Mouse (Mus musculus): ENCODE results near the gene Cd209a. TPM values are rescaled to one million over a fixed set of nuclear protein-coding genes. Genes with fewer than 3 reads are reported as not detected.
"Not testable (repeated sequence)": the region's sequence is repeated elsewhere in the genome, so short reads cannot be mapped to it uniquely, and the experiment has no call there.

The Cd209a gene
- total RNA-seq (2021), result not detected

DNA sequence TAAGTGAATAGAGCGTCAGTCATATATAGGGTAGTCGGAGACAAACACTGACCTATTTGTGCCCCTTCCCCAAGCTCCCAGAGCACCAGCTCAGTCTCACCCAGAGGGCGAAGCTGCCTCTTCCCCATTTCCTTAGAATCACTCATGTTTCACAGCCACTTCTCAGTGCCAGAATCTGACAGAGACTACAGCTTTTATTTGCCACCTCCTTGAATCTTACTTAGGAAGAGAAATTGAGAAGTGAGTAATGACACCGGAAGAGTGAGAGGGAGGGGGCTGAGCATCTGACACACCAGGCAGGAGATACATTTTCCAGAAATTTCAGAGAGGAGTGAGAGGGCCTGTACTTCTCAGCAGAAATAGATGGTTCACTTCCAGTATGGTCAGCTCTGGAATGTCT, at the start of gene Cd209a:
Gene Cd209a (minus strand): TSS at position 224 of the 400 bp plus-strand sequence.
- DNase-seq, result no peak

DNA sequence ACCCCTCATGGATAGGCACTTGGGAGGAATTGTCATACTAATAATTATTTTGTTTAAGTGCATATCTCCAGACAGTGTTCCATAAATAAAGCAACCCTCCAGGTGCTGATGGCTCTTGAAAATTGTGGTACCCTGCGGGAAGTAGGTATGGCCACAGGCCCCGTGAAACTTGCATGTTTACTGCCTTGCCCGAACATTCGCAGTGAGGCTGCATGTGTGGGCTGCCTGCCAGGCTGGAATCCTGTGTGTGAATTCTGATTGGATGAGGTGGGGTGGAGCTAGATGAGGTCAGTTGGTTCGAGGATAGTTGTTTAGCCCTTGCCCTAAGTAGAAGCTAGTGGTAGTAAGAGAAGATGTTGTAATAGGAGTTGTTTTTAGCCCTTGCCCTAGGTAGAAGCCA, 19.9 kb upstream of the Cd209a start:
- DNase-seq, result not testable (repeated sequence)

DNA sequence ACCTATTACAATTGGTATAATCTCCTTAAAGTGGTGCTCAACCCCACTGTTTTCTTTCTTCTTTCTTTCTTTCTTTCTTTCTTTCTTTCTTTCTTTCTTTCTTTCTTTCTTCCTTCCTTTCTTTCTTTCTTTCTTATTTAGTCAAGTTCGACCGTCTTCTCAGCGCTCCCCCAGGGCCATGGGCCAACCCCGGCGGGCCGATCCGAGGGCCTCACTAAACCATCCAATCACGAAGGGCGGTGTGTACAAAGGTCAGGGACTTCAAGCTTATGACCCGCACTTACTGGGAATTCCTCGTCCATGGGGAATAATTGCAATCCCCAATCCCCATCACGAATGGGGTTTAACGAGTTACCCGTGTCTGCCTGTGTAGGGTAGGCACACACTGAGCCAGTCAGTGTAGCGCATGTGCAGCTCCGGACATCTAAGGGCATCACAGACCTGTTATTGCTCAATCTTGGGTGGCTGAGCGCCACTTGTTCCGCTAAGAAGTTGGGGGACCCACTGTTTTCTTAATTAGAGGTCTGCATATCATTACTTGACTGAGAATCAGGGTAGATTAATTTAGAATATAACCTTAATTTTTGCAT, 5.6 kb upstream of the Cd209a start:
- DNase-seq, result peak; percentile 68

DNA sequence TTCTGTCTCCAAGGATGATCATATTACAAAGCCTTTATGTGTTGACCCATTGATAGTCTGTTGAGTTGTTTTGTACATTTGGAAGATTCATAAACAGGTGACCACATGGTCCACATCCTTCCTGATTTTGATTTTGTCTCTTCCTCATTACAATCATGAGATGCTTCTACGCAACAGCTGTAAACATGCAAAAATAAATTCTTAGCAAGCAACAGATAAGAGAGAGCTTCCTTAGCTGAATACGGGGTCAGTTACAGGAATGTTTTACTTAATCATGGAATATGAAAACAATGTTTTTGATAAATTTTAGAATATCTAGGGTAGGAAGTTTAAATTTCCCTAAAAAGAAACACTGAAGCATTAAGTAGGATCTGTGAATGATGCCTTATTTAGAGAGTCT, 11.8 kb downstream of the Cd209a start:
- no peak for DNase-seq

DNA sequence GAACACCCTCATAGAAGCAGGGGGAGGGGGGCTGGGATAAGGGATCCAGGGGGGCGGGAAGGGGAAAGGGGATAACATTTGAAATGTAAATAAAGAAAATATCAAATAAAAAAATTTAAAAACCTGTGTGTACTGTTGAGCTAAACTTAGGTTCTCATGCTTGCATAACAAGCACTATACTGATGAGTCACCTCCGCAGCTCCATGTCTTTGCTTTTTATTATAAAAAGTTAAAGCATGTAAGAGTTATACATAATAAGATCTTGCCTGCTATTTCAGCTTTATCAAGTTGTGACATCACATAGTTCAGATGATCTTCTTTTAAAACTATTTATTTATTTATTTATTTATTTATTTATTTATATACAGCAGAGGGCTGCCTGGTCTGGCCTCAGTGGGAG, 13.2 kb downstream of the Cd209a start:
- DNase-seq, result no peak

DNA sequence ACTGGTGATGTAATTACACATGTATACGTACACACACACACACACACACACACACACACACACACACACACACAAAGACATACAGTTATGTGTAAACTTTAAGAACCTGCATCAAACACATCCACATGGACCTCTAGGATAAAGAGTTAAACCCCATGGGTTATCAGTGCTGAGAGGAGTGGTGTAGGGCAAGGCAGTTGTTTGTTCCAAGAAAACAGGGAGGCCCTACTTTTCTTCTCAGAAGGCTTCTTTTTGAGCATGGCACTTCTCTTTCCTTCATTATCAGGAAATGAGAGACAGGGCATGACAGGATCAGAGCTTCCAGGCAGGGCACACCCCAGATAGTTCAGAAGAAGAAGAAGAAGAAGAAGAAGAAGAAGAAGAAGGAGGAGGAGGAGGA, 14.7 kb downstream of the Cd209a start:
- DNase-seq, result no peak

DNA sequence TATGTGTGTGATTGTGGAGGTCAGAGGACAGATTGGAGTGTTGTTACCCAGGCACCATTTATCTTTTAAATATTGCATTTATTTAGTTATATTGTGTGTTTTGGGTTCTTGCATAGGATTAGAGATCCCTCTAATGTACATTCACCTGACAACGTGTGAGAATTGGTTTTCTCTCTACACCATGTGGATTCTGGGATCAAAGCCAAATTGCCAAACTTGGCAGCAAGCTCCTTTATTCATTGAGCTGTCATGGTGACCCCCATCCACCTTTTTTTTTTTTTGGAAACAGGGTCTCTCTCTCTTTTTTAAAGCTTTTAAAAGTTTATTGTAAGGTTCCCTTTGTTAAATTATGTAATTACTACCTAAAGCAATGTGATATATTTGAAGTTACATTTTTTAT, 27.7 kb downstream of the Cd209a start:
- no peak for DNase-seq

DNA sequence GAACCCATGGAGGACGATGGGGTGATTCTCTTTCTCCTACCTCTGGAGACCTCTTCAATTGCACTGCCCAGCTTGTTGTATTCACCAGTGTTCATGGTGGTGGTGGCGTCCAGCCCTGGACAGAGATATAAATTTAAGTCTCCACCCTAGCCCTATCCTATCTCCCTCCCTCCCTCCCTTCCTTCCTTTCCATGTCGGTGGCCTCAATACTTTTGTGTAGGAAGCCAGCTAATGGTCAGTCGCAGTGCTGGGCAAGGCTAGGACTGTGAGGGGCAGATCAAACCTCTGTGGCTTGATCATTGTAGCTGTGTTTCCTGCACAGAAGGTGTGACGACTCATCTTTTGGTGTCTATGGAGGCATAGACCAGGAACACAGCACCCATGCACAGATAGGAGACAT, 28.2 kb downstream of the Cd209a start, which contains the start of gene Clec4g:
Gene Clec4g (minus strand): TSS at position 101 of the 400 bp plus-strand sequence.
- no peak for DNase-seq

DNA sequence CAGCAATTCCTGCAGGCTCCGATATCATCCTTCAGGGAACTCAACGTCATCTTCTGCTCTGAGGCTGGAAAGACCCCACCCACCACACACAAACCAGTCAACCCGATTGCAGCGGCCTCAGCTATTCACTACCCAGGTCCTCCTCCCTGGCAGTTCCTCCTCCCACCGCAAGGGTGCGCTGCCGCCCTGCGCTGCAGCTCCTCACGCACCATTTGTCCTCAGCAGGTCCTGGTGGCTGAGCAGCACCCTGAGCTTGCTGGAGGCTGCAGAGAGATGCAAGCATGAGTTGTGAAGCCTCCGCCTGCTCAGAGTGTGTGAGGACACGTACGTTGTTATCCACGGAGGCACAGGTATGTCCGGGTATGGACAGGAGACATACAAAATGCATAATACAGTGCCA, 30.2 kb downstream of the Cd209a start:
- peak; percentile 76 for DNase-seq

DNA sequence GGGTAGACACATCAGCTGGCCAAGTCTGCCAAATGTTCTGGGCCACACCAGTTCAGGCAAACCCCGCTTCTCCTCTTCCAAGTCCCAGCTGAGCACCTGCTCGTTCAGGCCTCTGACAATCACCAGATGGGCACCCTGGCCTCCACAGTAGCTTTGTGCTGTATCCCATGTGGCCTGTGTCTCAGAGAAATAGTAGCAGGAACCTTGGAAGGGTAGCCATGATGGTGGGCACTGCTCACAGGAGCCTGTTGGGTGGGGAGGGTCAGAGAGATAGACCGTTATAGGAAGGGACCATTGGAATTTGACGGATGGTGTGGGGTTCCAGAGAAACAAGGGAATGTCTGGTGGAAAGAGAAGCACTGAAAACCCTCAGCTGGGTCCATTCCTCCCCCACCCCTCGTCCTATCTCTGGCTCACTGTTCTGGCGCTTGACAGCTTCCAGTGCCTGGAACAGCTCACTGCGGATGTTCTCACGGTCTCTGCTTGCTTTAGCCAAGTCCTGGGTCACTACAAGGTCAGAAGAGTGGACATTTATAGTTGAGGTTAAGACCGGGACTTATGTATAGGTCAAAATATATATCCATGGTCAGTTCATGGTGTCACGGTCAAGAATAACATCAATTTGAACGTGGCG, 31.3 kb downstream of the Cd209a start:
- DNase-seq, result no peak

DNA sequence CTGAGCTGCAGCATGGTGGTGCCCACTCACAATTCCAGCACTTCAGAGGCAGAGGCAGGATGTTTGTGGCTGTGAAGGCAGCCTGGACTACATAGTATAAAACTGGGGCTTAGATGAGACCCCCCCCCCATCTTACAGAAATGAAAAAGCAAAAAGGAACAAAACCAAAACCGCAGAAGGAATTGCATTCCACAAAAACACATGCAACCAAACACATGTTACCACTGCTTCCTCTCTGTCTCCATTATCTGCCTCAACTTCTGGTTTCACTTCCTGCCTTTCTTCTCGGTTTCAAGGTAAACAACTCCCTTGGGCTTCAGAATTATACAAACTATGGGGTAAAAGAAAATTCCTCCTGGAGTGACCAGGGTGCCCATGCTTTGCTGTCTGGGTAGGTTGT, 37.1 kb downstream of the Cd209a start:
- DNase-seq, result no peak

DNA sequence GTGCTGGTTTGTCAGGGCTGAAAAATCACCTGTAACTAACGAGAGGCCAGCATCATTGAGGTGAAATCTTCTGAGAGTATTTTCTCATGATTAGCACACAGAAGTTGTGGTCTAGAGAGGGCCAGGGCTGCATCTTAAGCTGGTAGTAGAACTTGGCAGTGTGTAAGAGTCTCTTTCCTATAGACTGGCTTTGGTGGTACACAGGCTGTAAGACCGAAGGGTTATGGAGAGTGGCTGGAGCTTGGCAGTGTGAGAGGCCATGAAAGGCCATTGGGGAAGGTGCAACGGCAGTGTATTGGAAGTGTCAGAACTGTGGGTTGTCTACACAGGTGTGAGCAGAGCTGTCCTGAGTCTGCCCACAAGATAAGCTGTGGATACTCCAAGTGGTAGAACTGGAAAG, 38.5 kb downstream of the Cd209a start:
- DNase-seq, result no peak

DNA sequence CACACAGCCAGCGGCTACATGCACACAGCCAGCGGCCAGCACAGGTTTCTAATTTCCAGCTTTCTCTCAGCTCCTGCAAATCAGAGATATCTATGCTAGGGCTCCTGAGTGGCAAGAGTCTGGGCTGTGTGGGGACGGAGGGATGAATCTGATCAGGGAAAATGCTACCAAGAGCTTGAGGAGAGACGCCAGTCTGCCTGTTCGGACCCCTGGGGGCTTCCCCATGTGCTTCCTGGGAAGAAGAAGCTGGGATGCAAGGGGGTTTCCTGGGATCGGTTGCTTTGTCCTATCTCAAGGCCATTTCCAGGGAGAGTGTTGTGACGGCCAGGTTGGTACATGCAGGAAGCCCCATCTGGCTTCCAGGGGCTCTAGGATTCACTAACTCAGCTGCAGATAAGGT, 41.2 kb downstream of the Cd209a start:
- DNase-seq, result no peak

DNA sequence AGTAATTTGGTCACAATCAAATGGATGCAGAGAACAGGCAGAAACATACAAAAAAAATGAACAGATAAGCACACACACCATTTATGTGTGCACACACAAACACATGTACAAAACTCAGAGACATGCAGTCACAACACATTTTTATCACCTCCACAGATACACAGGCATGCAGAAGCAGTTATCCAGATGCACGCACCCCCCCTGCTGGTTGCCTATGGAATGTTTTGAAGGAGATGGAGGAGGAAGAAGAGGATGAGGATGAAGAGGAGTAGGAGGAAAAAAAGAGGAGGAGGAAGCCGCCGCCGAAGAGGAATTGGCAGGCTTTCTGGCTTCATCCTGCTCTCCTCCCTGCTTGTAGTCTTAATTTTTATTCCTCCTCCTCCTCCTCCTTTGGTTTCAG, 43.1 kb downstream of the Cd209a start:
- DNase-seq, result no peak

DNA sequence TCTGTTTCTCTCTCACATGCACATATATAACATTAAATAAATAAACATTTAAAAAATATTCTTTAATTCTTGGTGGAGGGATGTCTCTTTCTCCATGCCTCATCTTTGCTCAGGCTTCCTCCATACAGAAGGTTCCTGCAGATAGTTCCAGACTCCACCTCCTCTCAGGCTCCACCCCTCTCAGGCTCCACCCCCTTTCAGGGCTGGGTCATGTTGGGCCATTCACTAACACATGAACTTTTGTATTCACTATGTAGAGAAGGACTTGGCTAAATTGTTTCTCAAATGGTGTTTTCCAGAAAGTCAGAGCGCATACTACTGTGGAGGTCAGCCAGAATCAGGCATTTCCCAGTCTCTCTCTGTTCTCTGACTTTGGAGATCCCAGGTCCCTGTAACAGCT, 47.3 kb downstream of the Cd209a start:
- no peak for DNase-seq

DNA sequence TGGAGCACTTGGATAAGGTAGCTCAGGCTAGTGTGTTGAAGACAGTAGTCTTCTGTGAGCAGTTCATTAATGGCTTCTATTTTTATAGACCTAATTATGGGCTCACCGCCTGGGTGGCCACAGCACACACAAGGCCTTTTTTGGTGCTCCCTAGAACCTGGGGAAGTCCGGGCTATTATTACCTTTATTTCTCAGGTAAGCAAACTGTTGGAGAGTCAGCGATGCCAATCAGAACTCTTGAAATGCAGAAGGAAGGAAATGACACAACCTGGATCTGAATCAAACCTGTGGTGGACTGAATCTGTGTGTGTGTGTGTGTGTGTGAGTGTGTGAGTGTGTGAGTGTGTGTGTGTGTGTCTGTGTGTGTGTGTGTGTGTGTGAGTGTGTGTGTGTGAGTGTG, 54.7 kb downstream of the Cd209a start, which contains the start of gene Fcer2a:
Gene Fcer2a (minus strand): TSS at position 55 of the 400 bp plus-strand sequence.
- DNase-seq, result no peak

Small RNA genes within 50 kb of the gene (microRNA-seq; reads per million reads assigned to microRNA genes)
- 0 reads per million in 2 experiments for gene Gm24934

Other genes with a start within 250 kb of the Cd209a start
- gene Mcoln1, start 248.5 kb downstream of the Cd209a start, total RNA-seq (2021), result 10 to 100 TPM; 26.4 to 29.0 TPM
- gene Pnpla6, start 233.6 kb downstream of the Cd209a start, total RNA-seq (2021), result 10 to 100 TPM; 15.1 to 15.9 TPM
- gene C330021F23Rik, start 181.0 kb downstream of the Cd209a start, total RNA-seq (2021), result 1 to 10 TPM; 1.1 to 2.2 TPM
- 1 to 10 TPM; 1.5 to 2.9 TPM for gene Camsap3, start 161.7 kb downstream of the Cd209a start, total RNA-seq (2021)
- gene Xab2, start 127.7 kb downstream of the Cd209a start, total RNA-seq (2021), result 10 to 100 TPM; 20.9 to 21.3 TPM
- 10 to 100 TPM; 72.5 to 77.7 TPM for gene Pet100, start 127.4 kb downstream of the Cd209a start, total RNA-seq (2021)
- gene Pcp2, start 123.4 kb downstream of the Cd209a start, total RNA-seq (2021), result not detected
- gene Stxbp2, start 118.0 kb downstream of the Cd209a start, total RNA-seq (2021), result 10 to 100 TPM; 15.4 to 17.3 TPM
- gene Retn, start 93.2 kb downstream of the Cd209a start, total RNA-seq (2021), result not detected
- gene Mcemp1, start 83.2 kb downstream of the Cd209a start, total RNA-seq (2021), result under 1 TPM in 1 of 2 experiments, not detected in 1; 0.23 TPM
- gene Fcor, start 76.6 kb downstream of the Cd209a start, total RNA-seq (2021), result under 1 TPM; 0.81 to 0.86 TPM
- 10 to 100 TPM; 16.8 to 19.8 TPM for gene Trappc5, start 72.7 kb downstream of the Cd209a start, total RNA-seq (2021)
- under 1 TPM in 1 of 2 experiments, not detected in 1; 0.18 TPM for gene Fcer2a, start 54.8 kb downstream of the Cd209a start, total RNA-seq (2021)
- 1 to 10 TPM in 1 of 2 experiments, under 1 TPM in 1; 0.63 to 1.3 TPM for gene Clec4g, start 28.3 kb downstream of the Cd209a start, total RNA-seq (2021)
- not detected for gene Cd209e, start 105.3 kb upstream of the Cd209a start, total RNA-seq (2021)
- gene Cd209d, start 129.6 kb upstream of the Cd209a start, total RNA-seq (2021), result not detected
- gene Cd209b, start 177.9 kb upstream of the Cd209a start, total RNA-seq (2021), result not detected
- not detected for gene Cd209c, start 205.8 kb upstream of the Cd209a start, total RNA-seq (2021)

All from heart, postnatal 4 days (tissue).